Mouse (Mus musculus): Measurements from ENCODE around the gene Tubb4b. TPM values are rescaled to one million over a fixed set of nuclear protein-coding genes. Genes with fewer than 3 reads are reported as not detected.

Tubb4b gene
- 423 and 425 TPM in 2 replicates for polyA plus RNA-seq (2015; fragmentation: Nextera tagmentation; extraction: Ambion mirVana)

DNA sequence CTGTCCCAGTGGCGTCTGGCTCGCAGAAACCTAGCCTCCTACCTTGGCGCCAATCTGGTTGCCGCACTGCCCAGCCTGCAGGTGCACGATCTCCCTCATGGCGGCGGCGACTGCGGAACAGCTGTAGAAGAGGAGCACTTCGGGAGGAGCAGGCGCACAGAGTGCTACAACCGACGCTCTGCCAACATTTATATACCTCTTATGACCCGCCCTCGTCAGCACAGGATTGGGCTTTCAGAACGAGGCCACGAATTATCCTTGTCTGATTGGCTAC is at the start of gene Tubb4b:
Tubb4b (minus strand) TSS at position 211 of the 274 bp plus-strand sequence.
- H3K9ac ChIP-seq: peak within 1 kb of the TSS; percentile 89
- H3K27me3 ChIP-seq: no peaks in the 10 kb centered on the region
- H3K9me3 ChIP-seq: no peaks in the 10 kb centered on the region
- peak within 1 kb of the TSS; percentile 96 for H3K4me2 ChIP-seq (replicated peaks)
- ATAC-seq (ENCODE audit: low FRiP score, low read depth): no peak
- WGBS: 0% methylated on average over 17 of the region's 17 CpGs
- H3K36me3 ChIP-seq: peaks cover 13% of the 10 kb centered on the region
- H3K4me1 ChIP-seq: peaks cover 18% of the 10 kb centered on the region
- H3K4me3 ChIP-seq: peak within 1 kb of the TSS; percentile 91
- H3K27ac ChIP-seq: peak within 1 kb of the TSS; percentile 97

DNA sequence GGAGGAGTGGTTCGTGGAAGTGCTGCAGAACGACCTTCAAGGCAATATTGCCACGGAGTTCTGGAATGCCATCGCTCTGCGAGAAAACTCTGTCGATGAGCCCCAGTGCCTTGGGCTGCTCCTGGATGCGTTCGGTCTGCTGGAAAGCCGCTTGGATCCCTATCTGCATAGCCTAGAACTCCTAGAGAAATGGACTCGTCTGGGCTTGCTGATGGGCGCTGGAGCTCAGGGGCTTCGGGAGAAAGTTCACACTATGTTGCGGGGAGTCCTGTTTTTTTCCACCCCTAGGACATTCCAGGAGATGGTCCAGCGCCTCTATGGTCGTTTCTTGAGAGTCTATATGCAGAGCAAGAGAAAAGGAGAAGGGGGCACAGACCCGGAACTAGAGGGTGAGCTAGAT is 48.5 kb upstream of the Tubb4b start:
- 39% methylated on average over 16 of the region's 16 CpGs for WGBS
- Histone ChIP-seq H3K27ac (no peak overlapping the region), H3K9ac (peak overlapping the region; percentile 93), H3K27me3 (no peaks in the 10 kb centered on the region), H3K4me2 (replicated peaks) (peak overlapping the region; percentile 93), H3K4me1 (peaks cover 28% of the 10 kb centered on the region), H3K9me3 (no peaks in the 10 kb centered on the region), H3K36me3 (peaks cover 75% of the 10 kb centered on the region), H3K4me3 (peak overlapping the region; percentile 94)
- ATAC-seq (ENCODE audit: low FRiP score, low read depth): no peak

DNA sequence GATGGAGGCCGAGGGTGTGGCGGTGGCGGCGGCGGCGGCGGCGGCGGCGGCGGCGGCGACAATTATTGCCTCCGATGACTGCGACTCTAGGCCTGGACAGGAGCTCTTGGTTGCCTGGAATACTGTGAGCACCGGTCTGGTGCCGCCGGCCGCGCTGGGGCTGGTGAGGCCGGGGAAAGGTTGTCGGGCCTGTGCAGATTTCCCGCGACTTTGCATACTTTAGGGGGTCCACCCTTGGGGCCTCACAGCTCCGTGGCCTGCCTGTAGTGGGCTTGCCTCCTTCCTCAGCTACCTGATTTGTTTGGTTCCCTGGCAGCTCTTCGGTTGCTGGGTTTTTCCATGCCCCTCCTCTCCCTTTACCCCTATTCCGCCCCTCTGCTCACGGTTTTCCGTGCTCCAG is 48.0 kb upstream of the Tubb4b start:
- Histone ChIP-seq H3K4me3 (peak overlapping the region; percentile 94), H3K4me2 (replicated peaks) (peak overlapping the region; percentile 93), H3K4me1 (peaks cover 28% of the 10 kb centered on the region), H3K36me3 (peaks cover 70% of the 10 kb centered on the region), H3K27ac (no peak overlapping the region), H3K27me3 (no peaks in the 10 kb centered on the region), H3K9ac (peak overlapping the region; percentile 93), H3K9me3 (no peaks in the 10 kb centered on the region)
- WGBS: 0% methylated on average over 28 of the region's 29 CpGs
- peak; percentile 60 for ATAC-seq (ENCODE audit: low FRiP score, low read depth)

DNA sequence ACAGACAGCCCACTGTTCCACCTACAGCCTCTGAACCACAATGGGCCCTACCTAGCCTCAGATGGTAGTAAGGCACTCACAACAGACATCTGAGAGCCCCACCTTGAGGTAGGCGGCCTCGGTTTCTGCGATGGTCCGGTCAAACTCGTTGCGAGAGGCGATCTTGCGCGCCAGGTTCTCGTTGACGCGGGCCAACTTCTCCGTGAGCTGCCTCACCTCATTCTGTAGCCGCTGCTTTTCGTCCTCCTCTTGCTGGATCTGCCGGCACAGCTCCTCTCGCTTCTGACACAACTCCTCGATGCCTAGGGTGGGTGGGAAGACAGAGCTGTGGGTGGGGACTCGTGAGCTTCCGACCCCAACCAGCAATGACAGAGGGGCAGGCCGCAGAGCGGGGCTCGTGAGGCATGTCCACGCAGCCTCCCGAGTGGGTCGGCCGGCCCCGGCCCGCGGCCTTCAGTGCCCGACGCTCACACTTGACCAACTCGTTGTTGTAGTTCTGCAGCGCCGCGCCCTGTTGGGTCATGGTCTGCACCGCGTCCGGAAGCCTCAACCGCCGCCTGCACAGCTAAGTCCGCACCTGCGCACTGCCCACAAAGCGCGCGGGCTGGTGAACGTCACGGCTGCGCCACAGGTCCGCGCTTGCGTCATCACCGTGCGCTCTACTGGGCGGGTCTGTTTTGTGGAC is 47.5 kb upstream of the Tubb4b start, which contains the start of the genes Ssna1 and Anapc2:
Ssna1 (minus strand) TSS at position 612 of the 685 bp plus-strand sequence.
Anapc2 (plus strand) TSS at position 652 of the 685 bp plus-strand sequence.
- Histone ChIP-seq H3K27me3 (no peaks in the 10 kb centered on the region), H3K27ac (peak within 1 kb of the TSS; percentile 72), H3K36me3 (peaks cover 65% of the 10 kb centered on the region), H3K4me1 (peaks cover 28% of the 10 kb centered on the region), H3K4me2 (replicated peaks) (peak within 1 kb of the TSS; percentile 93), H3K4me3 (peak within 1 kb of the TSS; percentile 94), H3K9me3 (no peaks in the 10 kb centered on the region), H3K9ac (peak within 1 kb of the TSS; percentile 93)
- under 1% methylated on average over 55 of the region's 55 CpGs for WGBS
- ATAC-seq (ENCODE audit: low FRiP score, low read depth): peak; percentile 98

DNA sequence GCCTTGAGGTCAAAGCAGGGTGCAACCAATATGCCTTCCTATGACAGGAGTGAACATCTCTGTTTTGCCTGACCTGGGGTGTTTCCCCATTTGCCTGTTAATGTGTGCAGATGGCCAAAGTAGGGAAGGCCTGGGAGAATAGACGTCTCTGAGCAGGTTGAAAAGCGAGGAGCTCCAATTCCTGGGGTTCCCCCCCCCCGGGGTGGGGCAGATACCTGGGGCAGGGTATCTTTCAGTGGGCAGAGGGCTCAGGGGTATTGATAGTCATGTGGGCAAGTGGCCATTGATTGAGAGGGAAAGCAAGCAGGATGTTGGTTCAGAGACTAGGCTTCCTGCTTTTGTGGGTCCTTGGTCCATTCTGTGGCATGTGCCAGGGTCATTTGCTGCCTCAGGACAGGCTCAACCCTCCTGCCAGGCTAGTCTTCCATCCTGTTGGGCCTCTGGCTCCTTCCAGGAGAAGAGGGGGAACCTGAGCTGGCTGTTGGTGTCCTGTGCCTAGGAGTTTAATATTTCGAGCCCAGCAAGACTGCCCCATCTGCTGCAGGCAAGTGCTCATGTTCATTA is 43.3 kb upstream of the Tubb4b start:
- no peak for ATAC-seq (ENCODE audit: low FRiP score, low read depth)
- H3K27me3 ChIP-seq: peaks cover 22% of the 10 kb centered on the region
- no peak overlapping the region for H3K27ac ChIP-seq
- no peak overlapping the region for H3K9ac ChIP-seq
- no peak overlapping the region for H3K4me2 ChIP-seq (replicated peaks)
- no peaks in the 10 kb centered on the region for H3K9me3 ChIP-seq
- peaks cover 52% of the 10 kb centered on the region for H3K4me1 ChIP-seq
- WGBS: 75% methylated on average over 4 of the region's 4 CpGs
- H3K4me3 ChIP-seq: no peak overlapping the region
- peaks cover 27% of the 10 kb centered on the region for H3K36me3 ChIP-seq

DNA sequence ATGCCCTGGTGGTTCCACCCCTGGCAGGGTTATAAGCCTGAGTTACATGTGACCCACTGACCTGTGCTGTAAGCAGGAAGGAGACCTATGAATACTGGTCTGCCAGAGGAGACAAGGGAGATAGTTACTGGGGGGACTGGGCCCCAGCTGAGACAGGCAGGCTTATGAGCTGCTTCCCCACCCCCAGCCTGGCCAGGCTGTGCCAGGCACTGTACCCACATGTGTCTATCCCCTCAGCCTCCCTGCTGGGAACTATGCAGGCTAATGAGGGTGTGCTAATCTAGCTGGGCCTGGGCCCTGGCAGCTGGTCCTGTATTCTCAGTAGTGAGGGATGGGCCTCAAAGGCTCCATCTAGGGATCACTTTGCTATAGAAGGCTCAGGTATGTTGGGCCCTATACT is 42.7 kb upstream of the Tubb4b start:
- Histone ChIP-seq H3K9ac (no peak overlapping the region), H3K4me3 (no peak overlapping the region), H3K4me1 (peaks cover 52% of the 10 kb centered on the region), H3K27ac (no peak overlapping the region), H3K36me3 (peaks cover 27% of the 10 kb centered on the region), H3K9me3 (no peaks in the 10 kb centered on the region), H3K27me3 (peaks cover 22% of the 10 kb centered on the region), H3K4me2 (replicated peaks) (no peak overlapping the region)
- ATAC-seq (ENCODE audit: low FRiP score, low read depth): no peak

DNA sequence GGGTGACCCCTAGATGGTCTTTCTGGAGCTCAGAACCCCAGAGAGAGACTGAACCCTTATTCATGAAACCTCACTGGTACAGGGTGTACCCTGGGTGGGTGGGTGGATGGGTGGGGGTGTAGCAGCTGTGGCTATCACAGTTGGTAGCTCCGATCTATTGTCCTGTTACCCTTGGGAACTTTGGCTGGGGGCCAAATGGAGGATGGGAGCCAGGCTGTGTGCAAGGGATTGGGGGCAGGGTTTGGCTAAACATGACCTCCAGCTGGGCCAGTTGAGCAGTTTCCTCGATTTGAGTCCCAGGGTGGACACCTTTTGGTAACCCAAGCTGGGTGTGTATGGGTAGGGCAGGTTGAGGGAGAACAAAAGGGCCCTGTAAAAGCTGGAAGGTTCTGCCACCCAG is 42.2 kb upstream of the Tubb4b start:
- no peak for ATAC-seq (ENCODE audit: low FRiP score, low read depth)
- 59% methylated on average over 2 of the region's 2 CpGs for WGBS
- Histone ChIP-seq H3K36me3 (peaks cover 27% of the 10 kb centered on the region), H3K9ac (no peak overlapping the region), H3K27me3 (peaks cover 22% of the 10 kb centered on the region), H3K27ac (no peak overlapping the region), H3K4me1 (peaks cover 51% of the 10 kb centered on the region), H3K9me3 (no peaks in the 10 kb centered on the region), H3K4me2 (replicated peaks) (peak overlapping the region; percentile 99; the same call in 1 of the 2 replicates), H3K4me3 (no peak overlapping the region)

DNA sequence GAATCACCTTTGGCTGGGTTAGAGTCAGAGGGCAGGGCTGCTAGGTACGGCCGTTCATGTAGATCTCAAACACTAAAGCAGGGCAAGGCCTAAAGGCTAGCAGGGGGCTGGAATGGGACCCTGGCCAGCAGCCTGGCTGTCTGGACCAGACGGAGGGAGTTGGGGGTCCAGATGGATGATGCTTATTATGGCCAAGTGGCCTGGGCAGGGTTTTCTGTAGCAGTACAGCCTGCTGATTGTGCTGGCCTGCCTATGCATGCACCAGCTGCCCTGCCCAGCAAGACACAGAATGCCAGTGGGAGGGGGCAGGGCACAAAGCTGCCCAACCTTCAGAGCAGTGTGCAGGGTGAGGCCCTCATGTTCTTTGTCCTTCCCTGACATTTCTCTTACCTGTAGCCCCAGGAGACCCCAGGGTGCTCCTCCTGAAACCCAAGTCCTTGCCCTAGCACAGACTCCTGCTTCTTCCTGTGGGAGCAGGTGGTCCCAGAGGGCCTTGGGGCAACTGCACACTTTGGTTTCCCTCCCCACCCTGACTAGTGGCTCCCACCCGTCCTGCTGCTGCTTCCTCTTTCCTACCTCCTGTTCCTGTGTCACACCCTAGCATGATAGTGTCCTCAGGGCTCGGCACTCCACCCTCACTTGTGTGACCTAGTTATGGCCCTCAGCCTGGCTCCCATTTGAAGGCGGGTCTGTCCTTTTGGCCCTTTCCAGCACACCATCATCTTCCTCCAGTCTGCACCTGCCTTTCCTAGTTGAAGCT is 41.6 kb upstream of the Tubb4b start:
- Histone ChIP-seq H3K9me3 (no peaks in the 10 kb centered on the region), H3K27me3 (peaks cover 22% of the 10 kb centered on the region), H3K27ac (no peak overlapping the region), H3K4me2 (replicated peaks) (peak overlapping the region; percentile 99), H3K4me1 (peaks cover 45% of the 10 kb centered on the region), H3K4me3 (no peak overlapping the region), H3K36me3 (peaks cover 27% of the 10 kb centered on the region), H3K9ac (no peak overlapping the region)
- no peak for ATAC-seq (ENCODE audit: low FRiP score, low read depth)
- WGBS: 64% methylated on average over 6 of the region's 6 CpGs

DNA sequence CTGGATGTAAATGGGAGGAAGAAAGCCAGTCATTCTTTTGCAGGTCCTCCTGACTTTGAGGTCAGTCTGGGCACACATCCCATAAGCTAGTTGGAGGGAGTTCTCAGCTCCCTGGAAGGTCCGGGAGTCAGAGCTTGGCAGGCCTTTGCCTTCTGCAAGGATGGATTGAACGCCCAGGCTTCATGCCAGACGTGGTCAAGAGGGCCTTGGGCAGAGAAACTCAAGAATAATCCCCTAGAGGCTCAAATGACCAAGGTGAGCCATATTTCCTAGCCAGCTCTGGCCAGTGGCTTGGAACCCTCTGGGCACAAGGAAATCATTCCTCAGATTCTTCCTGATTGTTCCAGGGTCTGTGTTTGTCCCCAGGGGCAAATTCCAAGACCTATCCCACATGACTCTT is 40.3 kb upstream of the Tubb4b start:
- Histone ChIP-seq H3K36me3 (peaks cover 14% of the 10 kb centered on the region), H3K9ac (peak overlapping the region; percentile 79), H3K4me2 (replicated peaks) (peak overlapping the region; percentile 99; the same call in 1 of the 2 replicates), H3K4me1 (peaks cover 39% of the 10 kb centered on the region), H3K27ac (no peak overlapping the region), H3K27me3 (peaks cover 22% of the 10 kb centered on the region), H3K4me3 (no peak overlapping the region), H3K9me3 (no peaks in the 10 kb centered on the region)
- ATAC-seq (ENCODE audit: low FRiP score, low read depth): no peak
- 66% methylated on average over 3 of the region's 3 CpGs for WGBS

DNA sequence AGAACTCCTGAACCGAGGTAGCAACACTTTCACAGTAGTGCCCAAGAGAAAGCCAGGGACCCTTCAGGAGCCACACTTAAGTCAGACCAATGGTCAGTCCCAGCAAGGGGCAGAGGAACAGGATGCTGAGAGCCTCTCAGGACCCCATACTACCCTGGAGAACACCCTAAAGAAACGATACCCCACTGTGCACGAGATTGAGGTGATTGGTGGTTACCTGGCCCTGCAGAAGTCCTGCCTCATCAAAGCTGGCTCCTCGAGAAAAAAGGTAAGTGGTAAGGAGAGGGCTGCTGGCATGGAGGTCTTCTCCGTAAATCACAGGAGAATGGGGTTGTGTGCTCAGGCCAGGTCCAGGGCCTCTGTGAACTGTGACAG is 39.8 kb upstream of the Tubb4b start:
- H3K27ac ChIP-seq: no peak overlapping the region
- peaks cover 9% of the 10 kb centered on the region for H3K36me3 ChIP-seq
- peaks cover 39% of the 10 kb centered on the region for H3K4me1 ChIP-seq
- H3K9ac ChIP-seq: peak overlapping the region; percentile 79; the same call in 1 of the 2 replicates
- ATAC-seq (ENCODE audit: low FRiP score, low read depth): no peak
- peak overlapping the region; percentile 68 for H3K4me3 ChIP-seq
- WGBS: 71% methylated on average over 5 of the region's 5 CpGs
- peak overlapping the region; percentile 99 for H3K4me2 ChIP-seq (replicated peaks)
- H3K9me3 ChIP-seq: no peaks in the 10 kb centered on the region
- peaks cover 22% of the 10 kb centered on the region for H3K27me3 ChIP-seq

DNA sequence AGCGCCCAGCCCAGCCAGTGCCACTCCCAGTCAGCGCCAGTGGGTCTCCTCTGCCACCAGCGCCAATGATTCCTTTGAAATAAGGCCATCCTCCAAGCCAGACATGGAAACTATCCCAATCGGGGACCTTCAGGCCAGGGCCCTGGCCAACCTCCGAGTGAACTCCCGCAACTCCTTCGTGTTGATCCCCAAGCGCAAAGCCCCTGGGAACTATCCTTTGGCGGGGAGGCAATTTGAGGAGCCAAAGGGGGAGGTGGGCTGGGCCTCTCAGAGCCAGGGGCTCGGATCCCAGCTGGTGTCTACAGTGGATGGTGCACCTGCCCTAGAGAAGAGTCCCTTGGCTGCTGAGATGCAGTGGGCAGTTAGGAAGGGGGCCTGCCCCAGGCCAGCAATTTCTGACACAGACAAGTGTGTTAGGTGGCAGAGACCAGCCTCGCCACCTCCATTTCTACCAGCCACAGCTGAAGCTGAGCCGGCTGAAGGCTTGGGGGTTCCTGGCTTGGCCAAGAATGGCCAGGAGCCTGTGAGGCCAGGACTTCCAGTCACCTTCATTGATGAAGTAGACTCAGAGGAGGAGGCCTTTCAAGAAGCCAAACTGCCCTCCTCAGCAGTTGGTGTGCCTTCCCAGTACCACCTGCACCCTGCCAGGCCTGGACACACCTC is 39.3 kb upstream of the Tubb4b start:
- Histone ChIP-seq H3K4me2 (replicated peaks) (peak overlapping the region; percentile 99), H3K27ac (no peak overlapping the region), H3K9me3 (no peaks in the 10 kb centered on the region), H3K36me3 (peaks cover 9% of the 10 kb centered on the region; the same call in 1 of the 2 replicates), H3K9ac (peak overlapping the region; percentile 79), H3K27me3 (peaks cover 22% of the 10 kb centered on the region), H3K4me1 (peaks cover 39% of the 10 kb centered on the region), H3K4me3 (peak overlapping the region; percentile 68)
- WGBS: 18% methylated on average over 12 of the region's 12 CpGs
- ATAC-seq (ENCODE audit: low FRiP score, low read depth): no peak
